Mouse (Mus musculus) forebrain, embryonic 13.5 days (tissue): ENCODE results near the gene Nxn. TPM values are rescaled to one million over a fixed set of nuclear protein-coding genes. Genes with fewer than 3 reads are reported as not detected.

Experiments
- ATAC-seq: fragments of 200-750 bp; cut with Nextera tagmentation; 2 replicates; pipeline ENCODE4 v1.8.0; 2017
- H3K27ac ChIP-seq: fragments of 300-500 bp; sonication (generic); 2 replicates; pipeline ENCODE4 v1.5.1; 2015; ENCODE audit warnings: inconsistent platforms, mild to moderate bottlenecking, moderate library complexity
- H3K27me3 ChIP-seq: fragments of 300-500 bp; sonication (generic); 2 replicates; pipeline ENCODE4 v1.6.1; 2015; ENCODE audit warnings: mild to moderate bottlenecking, inconsistent platforms
- H3K36me3 ChIP-seq: fragments of 300-500 bp; sonication (generic); 2 replicates; pipeline ENCODE4 v1.6.1; 2015; ENCODE audit warnings: mild to moderate bottlenecking, inconsistent platforms; ENCODE audit not compliant: poor library complexity, severe bottlenecking
- H3K4me1 ChIP-seq: fragments of 300-500 bp; sonication (generic); 2 replicates; pipeline ENCODE4 v1.6.1; 2015; ENCODE audit warnings: inconsistent platforms
- H3K4me2 ChIP-seq: fragments of 300-500 bp; sonication (generic); 2 replicates; pipeline ENCODE4 v1.6.1; 2015; ENCODE audit warnings: inconsistent platforms, mild to moderate bottlenecking, moderate library complexity
- H3K4me3 ChIP-seq: fragments of 300-500 bp; sonication (generic); 2 replicates; pipeline ENCODE4 v1.5.1; 2015; ENCODE audit warnings: mild to moderate bottlenecking, inconsistent platforms
- H3K9ac ChIP-seq: fragments of 300-500 bp; sonication (generic); 2 replicates; pipeline ENCODE4 v1.6.1; 2015; ENCODE audit warnings: mild to moderate bottlenecking, inconsistent platforms
- H3K9me3 ChIP-seq: fragments of 300-500 bp; sonication (generic); replicated peaks from 2 replicates; pipeline ENCODE4 v1.6.1; 2016; ENCODE audit warnings: inconsistent platforms
- WGBS: fragments of 180-500 bp; shearing (Covaris S2); methylation state at CpG from one replicate; pipeline ENCODE4 v1.1.7; 2015; 5-methylcytosine and 5-hydroxymethylcytosine counted together
- polyA plus RNA-seq: library from polyadenylated mRNA; unstranded; fragments of >200 nt; fragmentation: Nextera tagmentation; extraction: Ambion mirVana; gene quantifications from 2 replicates; pipeline ENCODE4 v1.2.1, GENCODE M21; 2015

Nxn gene
- polyA plus RNA-seq, 1 experiment from 2014 or later: 23.4 TPM

- peaks cover 39% of the 10 kb centered on the region for H3K4me1 ChIP-seq
- ATAC-seq: peak; percentile 54
- peak overlapping the region; percentile 98 for H3K4me2 ChIP-seq
- no peaks in the 10 kb centered on the region for H3K27me3 ChIP-seq
- peak overlapping the region; percentile 89 for H3K27ac ChIP-seq
- H3K4me3 ChIP-seq: peak overlapping the region; percentile 84
- no peaks in the 10 kb centered on the region for H3K36me3 ChIP-seq
- H3K9ac ChIP-seq: peak overlapping the region; percentile 88
- under 1% methylated on average over 33 of the region's 33 CpGs for WGBS
- no peaks in the 10 kb centered on the region for H3K9me3 ChIP-seq
Observed at GRCm38 (mm10) chr11:76398312-76398797, 585 bp downstream of the Nxn start.

DNA sequence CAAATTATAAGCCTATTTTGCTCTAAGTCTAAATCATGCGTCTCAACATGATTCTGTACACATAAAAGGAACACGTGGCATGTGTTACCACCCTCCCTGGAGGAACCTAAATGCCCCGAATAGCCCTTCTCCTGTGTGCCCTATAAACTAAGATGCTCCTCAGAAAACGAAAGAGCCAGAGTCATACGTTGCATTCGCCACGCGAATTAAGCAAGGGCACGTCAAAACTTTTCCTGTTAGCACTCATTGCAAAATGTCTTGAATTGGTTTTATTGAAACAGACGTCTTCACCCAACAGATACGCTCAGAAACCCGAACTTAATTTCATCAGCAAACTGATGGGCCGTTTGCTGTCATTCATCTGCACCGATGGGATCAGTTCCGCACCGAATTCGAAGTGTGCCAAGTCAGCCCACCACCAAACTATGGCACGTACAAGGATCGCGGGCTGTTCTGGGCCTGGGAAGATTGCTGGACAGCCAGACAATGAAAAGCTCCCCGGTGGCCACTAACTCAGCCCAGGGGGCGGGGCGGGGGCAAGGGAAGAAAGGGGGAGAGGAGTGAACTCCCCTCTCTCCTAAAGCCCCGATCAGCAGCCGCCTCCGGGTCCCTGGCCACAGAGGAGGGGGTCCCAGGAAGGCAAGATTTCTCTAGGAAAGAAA, 1.2 kb downstream of the Nxn start:
- WGBS: under 1% methylated on average over 26 of the region's 26 CpGs
- Histone ChIP-seq H3K4me1 (peaks cover 39% of the 10 kb centered on the region), H3K4me2 (peak overlapping the region; percentile 98), H3K9ac (peak overlapping the region; percentile 88), H3K9me3 (no peaks in the 10 kb centered on the region), H3K27me3 (no peaks in the 10 kb centered on the region), H3K27ac (peak overlapping the region; percentile 89), H3K36me3 (no peaks in the 10 kb centered on the region), H3K4me3 (peak overlapping the region; percentile 84)
- peak; percentile 16; the same call in 1 of the 2 replicates for ATAC-seq

- Histone ChIP-seq H3K27me3 (no peaks in the 10 kb centered on the region), H3K9me3 (no peaks in the 10 kb centered on the region; the same call in 1 of the 2 replicates), H3K4me3 (no peak overlapping the region), H3K4me2 (no peak overlapping the region), H3K9ac (no peak overlapping the region), H3K27ac (no peak overlapping the region), H3K4me1 (peaks cover 42% of the 10 kb centered on the region), H3K36me3 (0 out of 2 replicates have a peak, but pooled peaks cover 5% of the 10 kb centered on the region)
- no peak for ATAC-seq
- WGBS: 92% methylated on average over 11 of the region's 11 CpGs
Observed at GRCm38 (mm10) chr11:76392996-76393395, 5.9 kb downstream of the Nxn start.

GRCm38 (mm10) chr11:76392532-76392931, 6.4 kb downstream of the Nxn start:
- no peak overlapping the region for H3K27ac ChIP-seq

GRCm38 (mm10) chr11:76388711-76389110, 10.2 kb downstream of the Nxn start:
- peak; percentile 48; the same call in 1 of the 2 replicates for ATAC-seq
- Histone ChIP-seq H3K27me3 (no peaks in the 10 kb centered on the region), H3K9ac (no peak overlapping the region), H3K36me3 (0 out of 2 replicates have a peak, but pooled peaks cover 5% of the 10 kb centered on the region), H3K9me3 (no peaks in the 10 kb centered on the region; the same call in 1 of the 2 replicates), H3K27ac (0 out of 2 replicates have a peak overlapping the region, but pooled peaks have one; percentile 14), H3K4me1 (peaks cover 43% of the 10 kb centered on the region), H3K4me2 (peak overlapping the region; percentile 36), H3K4me3 (no peak overlapping the region)
- WGBS: 4% methylated on average over 7 of the region's 7 CpGs

More at GRCm38 (mm10) chr11:76392532-76392931, 6.4 kb downstream of the Nxn start:
- H3K4me2 ChIP-seq: no peak overlapping the region
- H3K9me3 ChIP-seq: no peaks in the 10 kb centered on the region; the same call in 1 of the 2 replicates
- no peak overlapping the region for H3K4me3 ChIP-seq
- H3K36me3 ChIP-seq: 0 out of 2 replicates have a peak, but pooled peaks cover 5% of the 10 kb centered on the region
- H3K27me3 ChIP-seq: no peaks in the 10 kb centered on the region
- no peak overlapping the region for H3K9ac ChIP-seq
- no peak for ATAC-seq
- WGBS: 81% methylated on average over 7 of the region's 7 CpGs
- H3K4me1 ChIP-seq: peaks cover 42% of the 10 kb centered on the region

- Histone ChIP-seq H3K36me3 (0 out of 2 replicates have a peak, but pooled peaks cover 5% of the 10 kb centered on the region), H3K27ac (no peak overlapping the region), H3K9ac (no peak overlapping the region), H3K27me3 (no peaks in the 10 kb centered on the region), H3K4me2 (no peak overlapping the region), H3K4me1 (peaks cover 59% of the 10 kb centered on the region), H3K9me3 (no peaks in the 10 kb centered on the region; the same call in 1 of the 2 replicates), H3K4me3 (no peak overlapping the region)
- ATAC-seq: no peak
- WGBS: 66% methylated on average over 1 of the region's 1 CpGs
Observed at GRCm38 (mm10) chr11:76387097-76387496, 11.8 kb downstream of the Nxn start.

GRCm38 (mm10) chr11:76385746-76386145, 13.2 kb downstream of the Nxn start:
- Histone ChIP-seq H3K27ac (peak overlapping the region; percentile 89), H3K36me3 (0 out of 2 replicates have a peak, but pooled peaks cover 1% of the 10 kb centered on the region), H3K4me3 (no peak overlapping the region), H3K4me1 (peaks cover 59% of the 10 kb centered on the region), H3K4me2 (peak overlapping the region; percentile 27; the same call in 1 of the 2 replicates), H3K27me3 (no peaks in the 10 kb centered on the region), H3K9ac (0 out of 2 replicates have a peak overlapping the region, but pooled peaks have one; percentile 21), H3K9me3 (no peaks in the 10 kb centered on the region)
- 5% methylated on average over 3 of the region's 3 CpGs for WGBS
- no peak for ATAC-seq

GRCm38 (mm10) chr11:76385017-76385416, 13.9 kb downstream of the Nxn start:
- 6% methylated on average over 4 of the region's 4 CpGs for WGBS
- no peaks in the 10 kb centered on the region for H3K9me3 ChIP-seq
- no peak overlapping the region for H3K9ac ChIP-seq
- ATAC-seq: peak; percentile 66
- no peak overlapping the region for H3K4me3 ChIP-seq
- H3K27me3 ChIP-seq: no peaks in the 10 kb centered on the region
- peak overlapping the region; percentile 27 for H3K4me2 ChIP-seq
- peaks cover 65% of the 10 kb centered on the region for H3K4me1 ChIP-seq
- peak overlapping the region; percentile 89 for H3K27ac ChIP-seq
- no peaks in the 10 kb centered on the region for H3K36me3 ChIP-seq

GRCm38 (mm10) chr11:76384307-76384706, 14.6 kb downstream of the Nxn start:
- ATAC-seq: no peak
- peak overlapping the region; percentile 27; the same call in 1 of the 2 replicates for H3K4me2 ChIP-seq
- H3K9ac ChIP-seq: 0 out of 2 replicates have a peak overlapping the region, but pooled peaks have one; percentile 30
- 13% methylated on average over 5 of the region's 5 CpGs for WGBS
- peaks cover 63% of the 10 kb centered on the region for H3K4me1 ChIP-seq
- no peaks in the 10 kb centered on the region for H3K9me3 ChIP-seq
- no peaks in the 10 kb centered on the region for H3K36me3 ChIP-seq
- H3K27me3 ChIP-seq: no peaks in the 10 kb centered on the region
- H3K4me3 ChIP-seq: no peak overlapping the region
- peak overlapping the region; percentile 89 for H3K27ac ChIP-seq

DNA sequence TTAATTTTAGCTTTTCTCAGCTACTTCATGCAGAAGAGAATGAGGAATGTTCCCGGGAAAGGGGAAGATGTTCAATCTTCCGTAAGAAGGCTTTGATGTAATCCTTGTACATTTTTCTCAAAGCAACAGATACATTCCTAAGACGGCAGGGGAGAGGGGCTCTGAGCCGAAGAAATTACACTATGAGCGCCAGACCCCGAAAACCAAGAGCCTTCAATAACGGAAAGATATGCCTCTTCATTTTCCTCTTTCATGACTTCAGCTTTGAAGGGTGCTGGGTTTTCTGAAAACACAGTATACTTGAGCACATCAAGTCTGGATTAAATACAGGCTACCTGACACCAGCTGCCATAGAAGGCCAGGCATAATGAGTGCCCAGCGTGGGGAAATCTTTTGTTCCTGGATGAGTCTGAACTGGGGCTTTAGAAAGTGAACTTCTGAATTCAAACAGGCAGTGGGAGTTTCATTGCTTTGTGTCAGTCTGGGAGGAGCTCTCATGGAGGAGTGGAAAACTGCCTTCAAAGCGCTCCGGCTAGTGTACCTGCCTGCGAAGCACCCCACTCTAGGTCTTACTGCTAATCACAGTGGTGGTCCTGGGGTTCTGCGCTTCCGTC, 16.1 kb downstream of the Nxn start:
- Histone ChIP-seq H3K4me3 (no peak overlapping the region), H3K9me3 (no peaks in the 10 kb centered on the region), H3K27ac (peak overlapping the region; percentile 89), H3K4me1 (peaks cover 48% of the 10 kb centered on the region), H3K36me3 (no peaks in the 10 kb centered on the region), H3K9ac (0 out of 2 replicates have a peak overlapping the region, but pooled peaks have one; percentile 16), H3K27me3 (no peaks in the 10 kb centered on the region), H3K4me2 (peak overlapping the region; percentile 31)
- 7% methylated on average over 13 of the region's 13 CpGs for WGBS
- no peak for ATAC-seq

DNA sequence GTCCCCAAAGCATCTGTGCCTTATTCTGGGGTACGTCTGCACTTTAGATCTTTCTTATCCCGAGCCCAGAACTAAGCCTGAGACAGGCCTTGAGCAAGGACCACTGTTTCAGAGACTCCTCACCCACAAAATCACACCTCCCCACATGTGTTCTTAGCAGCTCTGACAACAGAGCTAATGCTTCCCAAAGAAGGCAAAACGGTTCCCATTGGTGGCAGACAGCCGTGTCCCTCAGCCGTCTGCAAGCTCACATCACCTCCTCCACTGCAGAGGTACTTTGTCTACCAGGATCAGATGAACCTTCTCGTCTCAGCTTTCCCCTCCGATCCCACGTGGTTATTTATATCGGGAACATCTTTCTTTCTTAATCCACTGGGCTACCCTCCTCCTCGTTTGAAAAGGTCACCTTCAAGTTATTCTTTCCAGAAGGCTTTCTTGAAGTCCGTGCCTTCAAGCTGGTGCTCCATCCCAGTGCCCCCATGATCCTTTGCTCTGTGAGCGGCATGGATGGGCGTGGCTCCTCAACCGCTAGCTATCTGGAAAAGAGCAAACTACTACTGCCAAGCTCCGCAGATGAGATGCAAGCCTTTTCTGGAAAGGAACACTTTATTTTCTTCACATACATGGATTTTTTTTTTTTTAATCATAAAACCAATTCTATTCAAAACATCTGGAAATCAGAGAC, 17.6 kb downstream of the Nxn start:
- Histone ChIP-seq H3K4me1 (peaks cover 48% of the 10 kb centered on the region), H3K36me3 (no peaks in the 10 kb centered on the region)
- WGBS: 86% methylated on average over 15 of the region's 15 CpGs

More for the DNA sequence above, 17.6 kb downstream of the Nxn start:
- Histone ChIP-seq H3K9me3 (no peaks in the 10 kb centered on the region), H3K27ac (no peak overlapping the region; the same call in 1 of the 2 replicates), H3K9ac (no peak overlapping the region), H3K4me2 (no peak overlapping the region), H3K4me3 (no peak overlapping the region), H3K27me3 (no peaks in the 10 kb centered on the region)
- no peak for ATAC-seq
